Mouse (Mus musculus) heart, postnatal 25 days (tissue): Measurements from ENCODE around the gene Pxn. TPM values are rescaled to one million over a fixed set of nuclear protein-coding genes. Genes with fewer than 3 reads are reported as not detected.
"Not testable (repeated sequence)": the region's sequence is repeated elsewhere in the genome, so short reads cannot be mapped to it uniquely, and the experiment has no call there.

Source experiments
- DNase-seq: peaks from one replicate; pipeline ENCODE4 v3.0.0; 2022; ENCODE audit warnings: low spot score
- intact Hi-C: fragments of 180-260 bp; cut with DNase I; formaldehyde crosslinking; loops from one replicate; pipeline ENCODE4 v1.15.1; 2025
- microRNA-seq: library from miRNA; unstranded; fragments of <30 nt; microRNA quantifications from one replicate; pipeline ENCODE4 v1.2.0, GENCODE M21; 2022
- total RNA-seq, 2 experiments: library from RNA; stranded (reverse); gene quantifications; 2 replicates each; pipeline ENCODE4 v1.2.3; 2021

The Pxn gene
- total RNA-seq, 2 experiments from 2014 or later: 34.4 to 39.5 TPM

DNA sequence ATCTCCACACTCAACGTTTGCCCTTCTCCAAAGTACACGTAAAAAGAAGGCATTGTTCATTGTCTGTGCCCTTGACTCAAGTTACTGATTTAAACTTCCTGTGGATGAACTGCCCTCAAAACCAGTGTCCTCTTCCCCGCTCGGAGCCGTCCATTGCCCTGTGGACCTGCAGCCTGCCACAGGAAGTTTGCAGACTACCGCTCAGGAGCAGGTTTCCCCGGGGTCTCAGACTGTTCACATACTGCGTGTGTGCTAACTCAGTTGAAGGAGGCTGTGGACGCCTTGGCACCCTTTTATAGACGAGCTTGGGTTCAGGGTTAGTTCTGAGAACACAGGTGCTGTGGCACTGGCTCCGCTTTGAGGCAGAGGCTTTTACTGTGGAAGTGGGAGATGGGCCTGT lies 62.8 kb downstream of the Pxn start:
- DNase-seq: no peak
- intact Hi-C loops: no loop called here

DNA sequence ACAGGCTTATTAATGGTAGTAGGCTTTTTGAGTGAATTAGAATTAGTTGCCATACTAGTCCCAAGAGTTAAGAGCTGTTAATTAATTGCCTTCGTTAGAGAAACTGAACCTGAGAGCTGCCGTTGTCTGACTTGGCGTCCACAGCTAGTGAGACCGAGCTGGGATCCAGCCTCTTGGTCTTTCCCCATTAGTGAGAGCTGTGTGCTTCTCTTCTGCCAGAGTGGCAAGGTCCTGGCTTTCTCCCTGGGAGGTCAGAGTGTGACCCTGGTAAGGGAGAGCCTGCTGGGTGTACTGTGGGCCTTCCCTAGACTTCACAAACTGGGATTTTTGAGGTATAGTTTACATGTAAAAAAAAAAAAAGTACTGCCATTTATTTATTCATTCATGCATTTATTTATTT lies 63.2 kb downstream of the Pxn start:
- no peak for DNase-seq
- intact Hi-C loops: no loop called here

DNA sequence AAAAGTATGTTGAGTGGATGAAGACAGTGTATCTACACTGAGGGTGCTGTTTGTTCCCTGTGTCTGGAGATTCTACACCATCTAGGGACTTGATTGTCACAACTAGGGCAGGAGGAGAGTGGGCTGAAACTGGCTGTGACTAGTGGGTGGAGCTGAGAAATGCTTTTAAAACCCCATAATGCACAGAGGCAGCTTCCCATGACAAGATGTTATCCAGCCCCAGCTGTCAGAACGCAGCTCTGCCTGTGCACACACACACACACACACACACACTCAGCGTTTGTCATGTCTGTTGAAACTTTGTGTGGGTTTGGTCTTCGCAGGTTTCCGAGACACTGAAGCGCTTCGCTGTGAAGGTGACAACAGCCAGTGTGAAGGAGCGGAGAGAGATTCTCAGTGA lies 64.6 kb downstream of the Pxn start:
- DNase-seq: no peak
- intact Hi-C loops: no loop called here

DNA sequence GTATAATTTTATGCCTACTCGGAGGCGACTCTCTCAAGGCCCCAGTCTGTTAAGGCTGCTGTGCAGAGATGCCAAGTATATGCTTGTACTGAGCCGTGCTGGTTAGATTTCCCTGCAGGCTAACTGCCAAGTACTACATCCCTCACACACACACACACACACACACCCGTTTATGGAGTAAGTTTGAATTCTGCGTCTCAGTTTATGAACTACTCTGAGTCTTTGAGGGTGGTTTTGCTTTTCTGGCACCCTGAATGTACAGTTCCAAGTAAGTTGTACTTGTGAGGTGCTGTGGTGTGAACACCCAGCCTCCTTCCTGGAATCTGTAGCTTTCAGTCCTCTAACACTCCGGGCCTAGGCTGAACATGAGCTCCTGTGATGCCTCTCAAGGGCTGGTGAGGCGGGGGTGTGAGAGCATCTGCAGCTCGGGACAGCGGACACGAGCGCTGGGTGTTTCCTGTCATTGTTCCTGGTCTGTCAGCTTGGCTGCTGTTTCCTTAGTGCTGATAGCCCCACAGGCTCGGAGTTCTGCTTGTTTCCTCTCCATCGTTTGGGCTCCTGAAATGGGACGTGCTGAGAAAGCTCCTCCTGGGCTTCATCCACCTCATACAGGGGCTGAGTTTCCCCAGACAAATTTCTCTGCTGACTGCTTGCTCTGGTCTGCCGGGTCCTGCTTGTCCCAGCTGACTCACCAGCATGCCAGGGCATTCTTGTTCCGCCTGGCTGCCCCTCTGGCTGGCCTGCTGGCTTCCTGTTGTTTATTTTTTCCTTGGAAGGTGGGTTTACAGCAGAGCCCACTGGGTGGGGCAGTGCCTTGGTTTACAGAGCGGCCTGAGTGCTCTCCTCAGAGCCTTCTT lies 66.4 kb downstream of the Pxn start:
- peak; percentile 58 for DNase-seq
- intact Hi-C loops: no loop called here

DNA sequence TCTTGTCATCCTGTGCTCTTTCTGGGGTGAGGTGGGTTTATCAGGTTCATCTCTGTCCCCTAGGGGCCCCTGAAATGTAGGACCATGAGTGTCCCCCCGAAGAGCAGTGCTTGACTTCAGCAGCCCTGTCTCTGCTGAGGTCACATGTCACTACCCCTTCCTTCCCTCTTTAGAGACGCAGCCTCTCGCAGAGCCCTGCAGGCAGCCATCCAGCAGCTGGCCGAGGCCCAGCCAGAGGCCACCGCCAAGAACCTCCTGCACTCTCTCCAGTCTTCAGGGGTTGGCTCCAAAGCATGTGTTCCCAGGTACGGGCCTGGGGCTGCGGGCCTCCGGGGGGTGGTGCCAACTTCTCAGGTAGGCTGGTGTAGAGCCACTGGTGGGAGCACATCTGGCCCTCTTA lies 68.5 kb downstream of the Pxn start:
- intact Hi-C loops: no loop called here
- peak; percentile 42 for DNase-seq

DNA sequence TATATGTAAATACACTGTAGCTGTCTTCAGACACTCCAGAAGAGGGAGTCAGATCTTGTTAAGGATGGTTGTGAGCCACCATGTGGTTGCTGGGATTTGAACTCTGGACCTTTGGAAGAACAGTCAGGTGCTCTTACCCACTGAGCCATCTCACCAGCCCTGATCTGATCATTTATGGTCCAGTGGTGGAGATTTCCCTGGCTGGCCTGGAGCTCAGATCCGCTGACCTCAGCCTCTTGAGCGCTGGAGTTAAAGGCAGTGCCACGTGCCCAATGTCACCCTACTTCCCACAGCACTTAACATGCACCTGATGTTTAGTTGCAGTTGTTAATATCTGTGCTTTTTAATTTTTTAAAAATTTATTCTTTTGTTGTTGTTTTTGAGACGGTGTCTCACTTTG lies 71.2 kb downstream of the Pxn start:
- intact Hi-C loops, DNase-seq: not testable (repeated sequence)

DNA sequence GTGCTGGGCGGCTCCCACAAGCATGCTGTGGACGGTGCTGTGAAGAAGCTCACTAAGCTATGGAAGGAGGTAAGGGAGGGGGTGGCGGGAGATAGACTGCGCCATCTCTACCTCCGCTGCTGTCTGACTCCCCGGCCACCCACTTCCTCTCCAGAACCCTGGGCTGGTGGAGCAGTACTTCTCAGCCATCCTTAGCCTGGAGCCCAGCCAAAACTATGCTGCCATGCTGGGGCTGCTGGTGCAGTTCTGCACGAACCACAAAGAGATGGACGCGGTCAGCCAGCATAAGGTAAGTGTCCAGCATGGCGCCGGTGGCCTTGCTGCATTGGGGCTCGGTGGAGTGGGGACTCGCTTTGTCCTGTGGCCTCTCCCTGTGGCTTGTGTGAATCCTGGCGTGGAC lies 72.4 kb downstream of the Pxn start:
- intact Hi-C loops: no loop called here
- DNase-seq: no peak

DNA sequence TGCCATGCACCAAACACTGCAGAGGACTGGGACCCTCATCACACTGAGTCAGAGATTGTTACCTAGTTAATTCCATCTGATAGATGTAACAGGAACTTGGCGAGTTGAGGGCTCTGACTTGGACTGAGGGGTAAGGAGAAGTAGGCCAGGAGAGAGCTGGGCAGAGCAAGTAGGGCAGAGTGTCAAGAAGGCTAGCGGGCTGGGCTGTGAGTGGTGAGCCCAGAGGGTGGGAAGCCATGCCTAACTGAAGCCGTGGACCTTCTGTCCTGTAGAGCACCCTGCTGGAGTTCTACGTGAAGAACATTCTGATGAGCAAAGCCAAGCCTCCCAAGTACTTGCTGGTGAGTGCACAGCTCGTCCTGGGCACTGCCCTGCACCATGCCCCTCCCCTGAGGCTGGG lies 72.9 kb downstream of the Pxn start:
- no peak for DNase-seq
- intact Hi-C loops: no loop called here

DNA sequence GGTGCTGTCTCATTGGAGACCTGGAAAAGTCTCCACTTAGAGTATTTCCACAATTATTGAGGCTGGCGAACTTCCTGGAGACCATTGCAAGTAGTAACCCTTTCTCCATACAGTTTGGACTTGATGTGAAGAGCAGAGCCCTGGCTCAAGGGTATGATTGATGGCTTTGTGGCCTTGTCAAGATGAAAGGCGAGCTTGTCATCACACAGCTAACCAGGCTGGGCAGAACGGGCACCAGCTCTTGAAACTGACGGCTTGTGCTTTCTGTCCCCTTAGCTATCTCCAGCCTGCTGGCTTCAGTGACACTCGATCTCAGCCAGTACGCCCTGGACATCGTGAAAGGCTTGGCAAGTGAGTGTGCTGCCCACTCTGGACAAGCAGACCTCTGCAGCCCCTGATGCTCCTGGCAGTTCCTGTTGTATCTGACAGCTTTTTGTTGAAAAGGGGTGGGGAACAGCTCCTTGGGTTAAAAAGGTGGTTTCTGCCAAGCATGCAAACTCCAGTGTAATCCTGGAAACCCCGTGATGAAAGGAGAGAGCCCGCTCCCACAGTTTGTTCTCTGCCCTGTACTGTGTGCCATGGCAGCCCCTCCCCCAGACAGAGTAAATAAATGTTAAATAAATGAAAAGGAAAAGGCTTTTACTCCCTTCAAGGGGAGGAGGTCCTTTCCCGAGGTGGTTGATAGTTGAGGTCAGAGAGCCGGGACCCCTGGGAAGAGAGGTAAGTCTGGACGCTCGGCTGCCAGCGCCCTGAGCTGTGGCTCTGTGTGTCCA lies 73.9 kb downstream of the Pxn start:
- intact Hi-C loops: no loop called here
- no peak for DNase-seq

DNA sequence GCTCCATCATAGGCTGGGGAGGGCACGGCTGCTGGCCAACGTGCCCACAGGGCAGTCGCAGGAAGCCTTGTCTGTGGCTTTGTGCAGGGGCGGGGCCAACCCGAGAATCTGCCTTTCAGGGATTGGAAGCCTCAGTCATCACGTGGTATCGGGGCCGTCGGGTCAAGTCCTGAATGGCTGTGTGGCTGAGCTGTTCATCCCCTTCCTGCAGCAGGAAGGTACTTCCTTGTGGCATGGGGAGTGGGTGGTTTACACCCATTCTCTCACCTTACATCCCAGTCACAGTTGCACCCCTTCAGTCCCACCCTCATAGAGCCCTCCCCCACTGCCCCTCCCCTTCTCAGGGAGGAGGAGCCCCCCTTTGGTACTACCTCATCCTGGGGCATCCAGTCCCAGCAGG lies 75.2 kb downstream of the Pxn start:
- no peak for DNase-seq
- intact Hi-C loops: no loop called here

DNA sequence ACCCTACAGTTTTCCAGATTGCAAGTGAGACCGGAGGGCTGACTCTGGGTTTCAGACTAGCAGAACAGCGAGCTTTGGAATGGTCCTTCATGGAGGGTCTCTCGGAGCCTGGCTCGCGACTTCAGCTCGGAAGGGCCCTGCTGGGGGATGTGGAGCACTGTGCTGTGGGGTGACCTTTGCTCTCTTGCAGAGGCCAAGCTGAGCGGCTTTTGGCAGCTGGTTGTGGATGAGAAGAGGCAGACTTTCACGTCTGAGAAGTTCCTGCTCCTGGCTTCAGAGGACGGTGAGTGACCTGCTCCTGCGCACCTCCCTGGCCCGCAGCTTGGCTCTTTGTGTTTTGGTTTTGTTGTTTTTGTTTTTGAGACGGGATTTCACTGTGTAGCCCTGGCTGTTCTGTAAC lies 79.1 kb downstream of the Pxn start:
- no peak for DNase-seq
- intact Hi-C loops: no loop called here

DNA sequence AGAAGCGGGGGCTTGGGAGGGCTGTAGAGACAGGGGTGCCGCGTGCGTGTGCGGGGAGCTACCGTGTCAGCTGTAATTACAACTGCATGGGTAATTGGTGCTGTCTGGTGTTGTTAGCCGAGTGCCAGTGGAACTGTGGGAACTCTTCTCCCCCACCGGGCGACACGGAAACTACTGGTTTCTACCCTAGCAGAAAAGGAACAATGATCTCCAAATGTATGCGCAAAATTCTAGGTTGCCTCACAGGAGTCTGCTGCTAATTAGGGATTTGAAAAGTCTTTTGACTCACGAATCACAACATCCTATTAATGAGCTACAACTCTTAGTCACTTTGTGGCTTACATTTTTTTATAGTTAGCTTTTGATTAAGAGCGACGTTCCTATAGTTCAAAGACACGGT lies 79.7 kb downstream of the Pxn start:
- DNase-seq: no peak
- intact Hi-C loops: no loop called here

DNA sequence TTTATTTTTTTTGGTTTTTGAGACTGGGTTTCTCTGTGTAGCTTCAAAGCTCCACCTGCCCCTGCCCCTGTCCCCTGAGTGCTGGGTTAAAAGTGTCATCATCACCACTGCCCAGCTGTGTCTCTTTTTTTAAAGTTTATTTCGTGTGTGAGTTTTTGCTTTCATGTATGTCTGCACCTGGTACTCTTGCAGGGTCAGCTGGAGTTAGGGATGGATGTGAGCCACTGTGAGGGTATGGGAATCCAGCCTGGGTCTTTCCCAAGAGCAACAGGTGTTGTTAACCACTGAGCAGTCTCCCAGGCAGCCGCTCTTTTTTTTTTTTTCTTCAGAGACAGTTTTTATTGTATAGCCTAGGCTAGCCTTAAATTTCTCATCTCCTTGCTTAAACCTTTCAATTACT lies 80.3 kb downstream of the Pxn start:
- no peak for DNase-seq
- intact Hi-C loops: no loop called here

DNA sequence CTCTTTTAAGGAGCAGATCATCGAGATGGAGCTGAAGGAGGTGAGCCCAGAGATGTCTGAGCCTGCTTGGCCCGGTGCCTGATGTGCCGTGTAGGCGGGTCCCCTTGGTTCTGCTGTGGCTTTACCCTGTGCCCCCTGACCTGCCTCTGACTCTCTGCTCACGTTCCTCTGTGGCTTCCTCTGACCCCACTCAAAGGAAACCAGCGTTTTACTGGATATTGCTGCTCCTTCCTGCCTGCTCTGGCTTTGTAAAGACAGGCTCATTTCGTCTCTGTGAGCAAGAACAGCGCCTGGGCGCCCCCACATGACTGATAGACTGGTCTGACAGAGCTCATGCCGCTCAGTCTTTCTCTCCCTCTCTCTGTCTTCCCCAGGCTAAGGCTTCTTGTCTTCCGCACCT lies 84.6 kb downstream of the Pxn start:
- no peak for DNase-seq
- intact Hi-C loops: no loop called here

DNA sequence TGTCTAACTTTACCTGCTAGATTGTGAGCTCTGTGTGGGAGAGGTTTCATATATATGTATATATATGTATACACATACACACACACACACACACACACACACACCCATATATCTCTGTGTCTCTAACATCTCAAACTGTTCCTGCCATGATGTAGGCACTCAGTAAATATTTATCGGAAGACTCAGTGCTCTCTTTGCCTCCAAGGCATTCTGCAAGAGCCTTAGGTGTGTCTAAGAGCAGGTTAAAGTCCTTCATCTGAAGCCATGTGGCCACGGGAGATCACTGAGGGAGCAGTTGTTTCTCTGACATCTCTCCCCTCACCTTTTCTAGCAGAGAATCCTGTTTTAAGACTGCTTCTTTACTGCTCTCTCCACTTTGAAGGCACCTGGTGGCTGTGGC lies 85.0 kb downstream of the Pxn start:
- intact Hi-C loops: no loop called here
- no peak for DNase-seq

DNA sequence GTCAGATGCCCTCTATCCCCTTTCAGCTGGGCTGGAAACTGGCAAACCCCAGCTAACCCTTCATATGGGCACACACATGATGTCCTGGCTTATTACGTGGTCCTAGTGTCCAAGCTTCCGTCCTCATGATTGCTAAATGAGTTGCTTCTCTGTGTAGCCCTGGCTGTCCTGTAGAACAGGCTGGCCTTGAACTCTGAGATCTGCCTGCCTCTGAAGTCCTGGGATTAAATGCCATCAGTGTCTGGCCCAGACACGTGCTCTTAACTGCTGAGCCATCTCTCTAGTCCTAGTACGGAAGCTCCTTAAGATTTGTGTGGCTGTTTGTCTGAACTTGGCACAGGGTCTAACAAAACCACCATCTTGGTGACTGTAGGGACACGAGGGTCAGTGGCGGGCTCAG lies 97.1 kb downstream of the Pxn start:
- intact Hi-C loops: no loop called here
- DNase-seq: no peak

Small RNA genes within 50 kb of the gene (microRNA-seq; reads per million reads assigned to microRNA genes)
- not detected for gene Mir7029

Other genes starting within 250 kb of the Pxn start
- gene Rnf10, start 233.8 kb upstream of the Pxn start, total RNA-seq: 100 to 1,000 TPM; 389 to 406 TPM
- gene Coq5, start 227.0 kb upstream of the Pxn start, total RNA-seq: 100 to 1,000 TPM; 159 to 164 TPM
- 100 to 1,000 TPM in 1 of 2 experiments, 10 to 100 TPM in 1; 90.1 to 120 TPM for gene Dynll1, start 205.7 kb upstream of the Pxn start, total RNA-seq
- 10 to 100 TPM; 18.5 to 20.6 TPM for gene Srsf9, start 179.5 kb upstream of the Pxn start, total RNA-seq
- 10 to 100 TPM; 16.9 to 17.6 TPM for gene Gatc, start 165.5 kb upstream of the Pxn start, total RNA-seq
- 10 to 100 TPM; 23.8 to 26.2 TPM for gene Triap1, start 165.5 kb upstream of the Pxn start, total RNA-seq
- 100 to 1,000 TPM; 282 to 287 TPM for gene Cox6a1, start 157.7 kb upstream of the Pxn start, total RNA-seq
- gene Msi1, start 77.1 kb upstream of the Pxn start, total RNA-seq: 1 to 10 TPM in 1 of 2 experiments, under 1 TPM in 1; 0.98 to 1.3 TPM
- not detected for gene Pla2g1b, start 40.4 kb upstream of the Pxn start, total RNA-seq
- gene Sirt4, start 22.0 kb upstream of the Pxn start, total RNA-seq: 10 to 100 TPM; 16.8 to 18.5 TPM
- 100 to 1,000 TPM; 651 to 667 TPM for gene Rplp0, start 52.8 kb downstream of the Pxn start, total RNA-seq
- gene Gcn1l1, start 58.6 kb downstream of the Pxn start, total RNA-seq: 10 to 100 TPM; 38.4 to 42.8 TPM
- 10 to 100 TPM; 43.2 to 44.8 TPM for gene Rab35, start 125.2 kb downstream of the Pxn start, total RNA-seq
- 1 to 10 TPM; 8.5 to 9.0 TPM for gene Bicdl1, start 224.9 kb downstream of the Pxn start, total RNA-seq